Mouse (Mus musculus) layer of hippocampus, postnatal 25 days (tissue): Measurements from ENCODE around the gene Dgkd. TPM values are rescaled to one million over a fixed set of nuclear protein-coding genes. Genes with fewer than 3 reads are reported as not detected.

Experiments
- total RNA-seq, 2 experiments: library from RNA; stranded (reverse); gene quantifications; 2 replicates each; pipeline ENCODE4 v1.2.3; 2021

Dgkd gene
- total RNA-seq, 2 experiments from 2014 or later, result 105 to 129 TPM

Other genes starting within 250 kb of the Dgkd start
- 10 to 100 TPM; 13.4 to 13.8 TPM for gene Inpp5d, start 233.0 kb upstream of the Dgkd start, total RNA-seq
- 10 to 100 TPM; 51.5 to 70.2 TPM for gene Atg16l1, start 97.4 kb upstream of the Dgkd start, total RNA-seq
- 1 to 10 TPM; 1.3 to 2.5 TPM for gene Sag, start 49.6 kb upstream of the Dgkd start, total RNA-seq
- 10 to 100 TPM; 18.0 to 24.6 TPM for gene Usp40, start 155.3 kb downstream of the Dgkd start, total RNA-seq
- gene Ugt1a10, start 202.1 kb downstream of the Dgkd start, total RNA-seq, result not detected
- gene Ugt1a9, start 217.5 kb downstream of the Dgkd start, total RNA-seq, result not detected
- not detected for gene Ugt1a8, start 234.5 kb downstream of the Dgkd start, total RNA-seq
- gene Ugt1a7c, start 241.8 kb downstream of the Dgkd start, total RNA-seq, result under 1 TPM; 0.31 to 0.57 TPM
- gene Ugt1a6b, start 250.0 kb downstream of the Dgkd start, total RNA-seq, result under 1 TPM in 1 of 2 experiments, not detected in 1; 0.40 TPM